Mouse (Mus musculus): ENCODE measurements around the gene Mif4gd.

The Mif4gd gene

GRCm38 (mm10) chr11:115612059-115612409, 735 bp downstream of the Mif4gd start:
- DNase-seq: peak; percentile 91

GRCm38 (mm10) chr11:115611173-115611572, 1.6 kb downstream of the Mif4gd start:
- no peak for DNase-seq

- no peak for DNase-seq
Measured at GRCm38 (mm10) chr11:115609576-115609975, 3.2 kb downstream of the Mif4gd start.

GRCm38 (mm10) chr11:115608421-115609399, 4.1 kb downstream of the Mif4gd start:
- no peak for DNase-seq

GRCm38 (mm10) chr11:115606733-115607132, 6.0 kb downstream of the Mif4gd start:
- no peak for DNase-seq

GRCm38 (mm10) chr11:115604304-115604696, 8.5 kb downstream of the Mif4gd start:
- no peak for DNase-seq

GRCm38 (mm10) chr11:115603476-115604303, 9.1 kb downstream of the Mif4gd start, which contains the start of the genes Mrps7 and Gga3:
TSS of gene Mrps7 (plus strand) at chr11:115603925.
TSS of gene Gga3 (minus strand) at chr11:115604051.
- DNase-seq: peak; percentile 96

GRCm38 (mm10) chr11:115603128-115603475, 9.7 kb downstream of the Mif4gd start:
- no peak for DNase-seq

- no peak for DNase-seq
Measured at GRCm38 (mm10) chr11:115601174-115601573, 11.6 kb downstream of the Mif4gd start.

- DNase-seq: no peak
Measured at GRCm38 (mm10) chr11:115600743-115601142, 12.0 kb downstream of the Mif4gd start.

GRCm38 (mm10) chr11:115599722-115600121, 13.0 kb downstream of the Mif4gd start:
- no peak for DNase-seq

- DNase-seq: no peak
Measured at GRCm38 (mm10) chr11:115598309-115598708, 14.5 kb downstream of the Mif4gd start.

- no peak for DNase-seq
Measured at GRCm38 (mm10) chr11:115595209-115595608, 17.6 kb downstream of the Mif4gd start.

- DNase-seq: no peak
Measured at GRCm38 (mm10) chr11:115590526-115591075, 22.2 kb downstream of the Mif4gd start.

- DNase-seq: no peak
Measured at GRCm38 (mm10) chr11:115587984-115588383, 24.8 kb downstream of the Mif4gd start.

- no peak for DNase-seq
Measured at GRCm38 (mm10) chr11:115586403-115586802, 26.4 kb downstream of the Mif4gd start.

GRCm38 (mm10) chr11:115585573-115586100, 27.1 kb downstream of the Mif4gd start:
- DNase-seq: no peak

GRCm38 (mm10) chr11:115584376-115585073, 28.2 kb downstream of the Mif4gd start:
- DNase-seq: no peak

GRCm38 (mm10) chr11:115582913-115583606, 29.7 kb downstream of the Mif4gd start:
- no peak for DNase-seq

GRCm38 (mm10) chr11:115579080-115579479, 33.7 kb downstream of the Mif4gd start:
- DNase-seq: no peak

GRCm38 (mm10) chr11:115564961-115565360, 47.8 kb downstream of the Mif4gd start:
- no peak for DNase-seq

All from kidney, postnatal 10 days (tissue).